Mouse (Mus musculus) kidney, embryonic 15.5 days (tissue): ENCODE measurements around the gene Taf1b. TPM values are rescaled to one million over a fixed set of nuclear protein-coding genes. Genes with fewer than 3 reads are reported as not detected.

Experiments used
- ATAC-seq: fragments of 200-750 bp; cut with Nextera tagmentation; replicated peaks from 2 replicates; pipeline ENCODE4 v1.8.0; 2017; ENCODE audit warnings: moderate TSS enrichment; ENCODE audit not compliant: low FRiP score
- H3K27ac ChIP-seq: fragments of 300-500 bp; sonication (generic); 2 replicates; pipeline ENCODE4 v1.5.1; 2015; ENCODE audit warnings: mild to moderate bottlenecking, inconsistent platforms
- H3K27me3 ChIP-seq: fragments of 300-500 bp; sonication (generic); 2 replicates; pipeline ENCODE4 v1.6.1; 2015; ENCODE audit warnings: inconsistent platforms
- H3K36me3 ChIP-seq: fragments of 300-500 bp; sonication (generic); 2 replicates; pipeline ENCODE4 v1.6.1; 2015; ENCODE audit warnings: inconsistent platforms
- H3K4me1 ChIP-seq: fragments of 300-500 bp; sonication (generic); 2 replicates; pipeline ENCODE4 v1.6.1; 2015; ENCODE audit warnings: inconsistent platforms
- H3K4me2 ChIP-seq: fragments of 300-500 bp; sonication (generic); 2 replicates; pipeline ENCODE4 v1.6.1; 2015; ENCODE audit warnings: moderate library complexity, mild to moderate bottlenecking, inconsistent platforms
- H3K4me3 ChIP-seq: fragments of 300-500 bp; sonication (generic); replicated peaks from 2 replicates; pipeline ENCODE4 v1.5.1; 2015; ENCODE audit warnings: mild to moderate bottlenecking, inconsistent platforms
- H3K9ac ChIP-seq: fragments of 300-500 bp; sonication (generic); 2 replicates; pipeline ENCODE4 v1.6.1; 2015; ENCODE audit warnings: mild to moderate bottlenecking, inconsistent platforms
- H3K9me3 ChIP-seq: fragments of 300-500 bp; sonication (generic); replicated peaks from 2 replicates; pipeline ENCODE4 v1.6.1; 2016; ENCODE audit warnings: inconsistent platforms
- WGBS: fragments of 180-500 bp; shearing (Covaris S2); methylation state at CpG from one replicate; pipeline ENCODE4 v1.1.7; 2015; ENCODE audit warnings: mixed read lengths; 5-methylcytosine and 5-hydroxymethylcytosine counted together
- polyA plus RNA-seq: library from polyadenylated mRNA; unstranded; fragments of >200 nt; fragmentation: Nextera tagmentation; extraction: Ambion mirVana; gene quantifications from 2 replicates; pipeline ENCODE4 v1.2.1, GENCODE M21; 2015

Taf1b gene
- polyA plus RNA-seq, 1 experiment from 2014 or later = 32.6 TPM

- WGBS = 85% methylated on average over 8 of the region's 8 CpGs
- H3K36me3 ChIP-seq = peaks cover 3% of the 10 kb centered on the region; the same call in 1 of the 2 replicates
- H3K27me3 ChIP-seq = no peaks in the 10 kb centered on the region
- no peak for ATAC-seq
- no peak overlapping the region for H3K9ac ChIP-seq
- H3K4me1 ChIP-seq = peaks cover 13% of the 10 kb centered on the region; the same call in 1 of the 2 replicates
- no peak overlapping the region for H3K4me2 ChIP-seq
- no peaks in the 10 kb centered on the region for H3K9me3 ChIP-seq
- H3K4me3 ChIP-seq = no peak overlapping the region
- no peak overlapping the region for H3K27ac ChIP-seq
Measured at GRCm38 (mm10) chr12:24584835-24585234, 86.7 kb downstream of the Taf1b start.

- no peak overlapping the region for H3K4me2 ChIP-seq
- H3K27ac ChIP-seq = no peak overlapping the region
- WGBS = 69% methylated on average over 7 of the region's 7 CpGs
- H3K4me3 ChIP-seq = no peak overlapping the region
- H3K27me3 ChIP-seq = no peaks in the 10 kb centered on the region
- H3K4me1 ChIP-seq = peaks cover 13% of the 10 kb centered on the region; the same call in 1 of the 2 replicates
- H3K9me3 ChIP-seq = no peaks in the 10 kb centered on the region
- H3K9ac ChIP-seq = no peak overlapping the region
- ATAC-seq = no peak
- H3K36me3 ChIP-seq = peaks cover 3% of the 10 kb centered on the region; the same call in 1 of the 2 replicates
Measured at GRCm38 (mm10) chr12:24586193-24586592, 88.0 kb downstream of the Taf1b start.

- no peaks in the 10 kb centered on the region for H3K9me3 ChIP-seq
- no peaks in the 10 kb centered on the region for H3K36me3 ChIP-seq
Measured at GRCm38 (mm10) chr12:24590371-24590770, 92.2 kb downstream of the Taf1b start.

GRCm38 (mm10) chr12:24592055-24592454, 93.9 kb downstream of the Taf1b start:
- Histone ChIP-seq H3K36me3 (no peaks in the 10 kb centered on the region), H3K27me3 (no peaks in the 10 kb centered on the region), H3K4me3 (no peak overlapping the region), H3K9ac (no peak overlapping the region), H3K27ac (peak overlapping the region; percentile 66; the same call in 1 of the 2 replicates), H3K9me3 (no peaks in the 10 kb centered on the region), H3K4me1 (peaks cover 32% of the 10 kb centered on the region), H3K4me2 (no peak overlapping the region)
- no peak for ATAC-seq
- WGBS = 81% methylated on average over 9 of the region's 9 CpGs

More at GRCm38 (mm10) chr12:24590371-24590770, 92.2 kb downstream of the Taf1b start:
- peaks cover 32% of the 10 kb centered on the region for H3K4me1 ChIP-seq
- H3K9ac ChIP-seq = no peak overlapping the region
- H3K27ac ChIP-seq = no peak overlapping the region
- no peaks in the 10 kb centered on the region for H3K27me3 ChIP-seq
- WGBS = 71% methylated on average over 7 of the region's 7 CpGs
- H3K4me3 ChIP-seq = no peak overlapping the region
- no peak overlapping the region for H3K4me2 ChIP-seq
- no peak for ATAC-seq

GRCm38 (mm10) chr12:24592956-24593672, 95.0 kb downstream of the Taf1b start:
- H3K9me3 ChIP-seq = no peaks in the 10 kb centered on the region
- no peaks in the 10 kb centered on the region for H3K36me3 ChIP-seq
- WGBS = 4% methylated on average over 22 of the region's 22 CpGs
- peak; percentile 86 for ATAC-seq
- H3K9ac ChIP-seq = peak overlapping the region; percentile 12; the same call in 1 of the 2 replicates
- no peaks in the 10 kb centered on the region for H3K27me3 ChIP-seq
- H3K4me1 ChIP-seq = peaks cover 27% of the 10 kb centered on the region
- peak overlapping the region; percentile 63 for H3K4me2 ChIP-seq
- peak overlapping the region; percentile 37 for H3K4me3 ChIP-seq
- H3K27ac ChIP-seq = peak overlapping the region; percentile 66

GRCm38 (mm10) chr12:24597376-24597775, 99.2 kb downstream of the Taf1b start:
- ATAC-seq = no peak
- Histone ChIP-seq H3K4me2 (no peak overlapping the region), H3K4me1 (peaks cover 14% of the 10 kb centered on the region), H3K4me3 (no peak overlapping the region), H3K9ac (no peak overlapping the region), H3K27ac (no peak overlapping the region), H3K9me3 (no peaks in the 10 kb centered on the region), H3K27me3 (no peaks in the 10 kb centered on the region), H3K36me3 (no peaks in the 10 kb centered on the region)
- 80% methylated on average over 6 of the region's 6 CpGs for WGBS

GRCm38 (mm10) chr12:24599366-24599895, 101.3 kb downstream of the Taf1b start:
- Histone ChIP-seq H3K36me3 (no peaks in the 10 kb centered on the region), H3K4me1 (no peaks in the 10 kb centered on the region), H3K27ac (no peak overlapping the region), H3K4me2 (no peak overlapping the region), H3K9ac (no peak overlapping the region), H3K4me3 (no peak overlapping the region), H3K9me3 (no peaks in the 10 kb centered on the region), H3K27me3 (no peaks in the 10 kb centered on the region)
- 62% methylated on average over 8 of the region's 8 CpGs for WGBS
- ATAC-seq = no peak

GRCm38 (mm10) chr12:24600074-24600473, 101.9 kb downstream of the Taf1b start:
- ATAC-seq = no peak

GRCm38 (mm10) chr12:24600806-24601205, 102.6 kb downstream of the Taf1b start:
- Histone ChIP-seq H3K4me1 (no peaks in the 10 kb centered on the region), H3K9ac (no peak overlapping the region), H3K4me3 (no peak overlapping the region), H3K36me3 (no peaks in the 10 kb centered on the region), H3K27ac (no peak overlapping the region), H3K4me2 (no peak overlapping the region), H3K9me3 (no peaks in the 10 kb centered on the region), H3K27me3 (no peaks in the 10 kb centered on the region)
- ATAC-seq = peak; percentile 81
- WGBS = 2% methylated on average over 9 of the region's 9 CpGs

More at GRCm38 (mm10) chr12:24600074-24600473, 101.9 kb downstream of the Taf1b start:
- H3K9ac ChIP-seq = no peak overlapping the region
- no peaks in the 10 kb centered on the region for H3K4me1 ChIP-seq
- 82% methylated on average over 7 of the region's 7 CpGs for WGBS
- no peak overlapping the region for H3K27ac ChIP-seq
- no peaks in the 10 kb centered on the region for H3K27me3 ChIP-seq
- H3K4me2 ChIP-seq = no peak overlapping the region
- no peaks in the 10 kb centered on the region for H3K9me3 ChIP-seq
- no peaks in the 10 kb centered on the region for H3K36me3 ChIP-seq
- H3K4me3 ChIP-seq = no peak overlapping the region

GRCm38 (mm10) chr12:24603266-24603665, 105.1 kb downstream of the Taf1b start:
- 41% methylated on average over 2 of the region's 2 CpGs for WGBS
- H3K4me3 ChIP-seq = no peak overlapping the region
- ATAC-seq = 0 out of 2 replicates have a peak, but pooled peaks have one; percentile 24

GRCm38 (mm10) chr12:24606166-24606565, 108.0 kb downstream of the Taf1b start:
- H3K9ac ChIP-seq = no peak overlapping the region

More at GRCm38 (mm10) chr12:24603266-24603665, 105.1 kb downstream of the Taf1b start:
- no peaks in the 10 kb centered on the region for H3K27me3 ChIP-seq
- no peaks in the 10 kb centered on the region for H3K36me3 ChIP-seq
- H3K27ac ChIP-seq = no peak overlapping the region
- no peak overlapping the region for H3K9ac ChIP-seq
- no peaks in the 10 kb centered on the region for H3K9me3 ChIP-seq
- no peak overlapping the region for H3K4me2 ChIP-seq
- 0 out of 2 replicates have a peak, but pooled peaks cover 3% of the 10 kb centered on the region for H3K4me1 ChIP-seq

More at GRCm38 (mm10) chr12:24606166-24606565, 108.0 kb downstream of the Taf1b start:
- Histone ChIP-seq H3K4me2 (no peak overlapping the region), H3K27me3 (no peaks in the 10 kb centered on the region), H3K4me3 (no peak overlapping the region), H3K36me3 (no peaks in the 10 kb centered on the region; the same call in 1 of the 2 replicates), H3K9me3 (no peaks in the 10 kb centered on the region), H3K27ac (no peak overlapping the region), H3K4me1 (0 out of 2 replicates have a peak, but pooled peaks cover 3% of the 10 kb centered on the region)
- ATAC-seq = no peak
- WGBS = 67% methylated on average over 10 of the region's 10 CpGs
